Mouse (Mus musculus) ES-CJ7 (cell line): ENCODE data around the gene Fndc5.

Experiments
- DNase-seq: peaks from one replicate; pipeline ENCODE4 v3.0.0; 2011; ENCODE audit warnings: low read depth, low spot score

Gene Fndc5

DNA sequence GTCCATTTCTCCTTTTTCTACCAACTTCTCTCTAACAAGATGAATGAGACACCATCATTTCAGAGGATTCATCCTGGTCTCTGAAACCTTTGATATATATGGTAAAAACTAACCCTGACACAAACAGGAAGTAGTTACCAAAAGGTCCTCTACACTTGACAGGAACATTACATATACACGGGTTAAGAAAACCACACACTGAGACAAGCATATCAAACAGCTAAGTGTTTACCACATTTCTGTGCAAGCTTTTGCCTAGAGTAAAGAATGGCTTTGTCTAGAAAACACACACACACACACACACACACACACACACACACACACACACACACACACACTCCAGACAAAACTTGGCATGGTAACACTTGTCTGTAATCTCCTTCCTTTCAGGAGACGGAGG, 9.6 kb downstream of the Fndc5 start:
- DNase-seq: no peak

- DNase-seq: no peak
Observed at GRCm38 (mm10) chr4:129147552-129148103, 10.8 kb downstream of the Fndc5 start.

DNA sequence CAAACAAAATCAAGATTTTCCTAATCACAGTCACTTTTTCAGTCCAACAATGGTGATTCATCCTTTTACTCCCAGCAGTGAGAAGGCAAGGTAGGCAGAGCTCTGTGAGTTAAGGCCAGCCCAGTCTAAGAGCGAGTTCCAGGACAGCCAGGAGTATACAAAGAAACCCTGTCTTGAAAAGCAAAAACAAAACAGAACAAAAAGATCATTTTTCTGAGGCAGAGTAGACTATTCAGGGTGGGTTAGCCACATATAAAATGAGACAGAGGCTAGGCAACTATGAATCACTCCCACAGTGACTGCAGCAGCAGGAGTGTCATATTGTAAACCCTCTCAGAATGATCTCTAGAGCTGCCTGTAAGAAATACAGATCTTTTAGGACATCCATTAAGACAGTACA, 12.5 kb downstream of the Fndc5 start:
- DNase-seq: no peak

- DNase-seq: no peak
Observed at GRCm38 (mm10) chr4:129151276-129151811, 14.5 kb downstream of the Fndc5 start.

DNA sequence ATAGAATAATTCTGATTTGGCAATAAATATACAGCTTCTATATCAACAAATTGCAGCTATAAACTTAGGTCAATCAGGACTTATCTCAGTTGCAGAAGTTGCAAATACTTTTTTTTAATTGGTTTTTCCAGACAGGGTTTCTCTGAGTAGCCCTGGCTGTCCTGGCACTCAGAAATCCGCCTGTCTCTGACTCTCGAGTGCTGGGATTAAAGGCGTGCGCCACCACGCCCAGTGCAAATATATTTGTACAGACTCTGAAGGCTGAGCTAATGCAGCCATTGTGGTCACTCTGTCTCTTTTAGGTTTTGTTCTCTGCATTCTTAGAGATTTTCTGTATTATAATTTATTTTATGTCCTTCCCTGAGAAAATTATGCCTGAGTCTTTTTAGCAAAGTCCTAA, 20.7 kb downstream of the Fndc5 start:
- DNase-seq: no peak

GRCm38 (mm10) chr4:129158549-129158948, 21.8 kb downstream of the Fndc5 start:
- no peak for DNase-seq

DNA sequence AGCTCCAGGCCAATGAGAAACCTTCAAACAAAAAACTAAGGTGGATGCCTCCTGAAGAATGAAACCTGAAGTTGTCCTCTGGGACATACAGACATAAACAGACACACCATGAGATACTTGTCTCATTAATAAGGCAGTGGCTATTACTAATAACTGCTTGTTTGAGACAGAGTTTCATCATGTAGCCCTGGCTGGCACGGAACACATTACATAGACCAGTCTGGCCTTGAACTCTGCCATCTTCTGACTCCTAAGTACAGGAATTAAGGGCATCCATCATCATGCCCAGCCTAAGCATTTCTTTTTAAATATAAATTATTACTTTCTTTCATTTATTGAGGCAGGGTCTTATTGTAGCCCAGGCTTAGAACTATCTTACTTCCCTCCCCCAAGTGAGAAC, 24.3 kb downstream of the Fndc5 start:
- DNase-seq: no peak

DNA sequence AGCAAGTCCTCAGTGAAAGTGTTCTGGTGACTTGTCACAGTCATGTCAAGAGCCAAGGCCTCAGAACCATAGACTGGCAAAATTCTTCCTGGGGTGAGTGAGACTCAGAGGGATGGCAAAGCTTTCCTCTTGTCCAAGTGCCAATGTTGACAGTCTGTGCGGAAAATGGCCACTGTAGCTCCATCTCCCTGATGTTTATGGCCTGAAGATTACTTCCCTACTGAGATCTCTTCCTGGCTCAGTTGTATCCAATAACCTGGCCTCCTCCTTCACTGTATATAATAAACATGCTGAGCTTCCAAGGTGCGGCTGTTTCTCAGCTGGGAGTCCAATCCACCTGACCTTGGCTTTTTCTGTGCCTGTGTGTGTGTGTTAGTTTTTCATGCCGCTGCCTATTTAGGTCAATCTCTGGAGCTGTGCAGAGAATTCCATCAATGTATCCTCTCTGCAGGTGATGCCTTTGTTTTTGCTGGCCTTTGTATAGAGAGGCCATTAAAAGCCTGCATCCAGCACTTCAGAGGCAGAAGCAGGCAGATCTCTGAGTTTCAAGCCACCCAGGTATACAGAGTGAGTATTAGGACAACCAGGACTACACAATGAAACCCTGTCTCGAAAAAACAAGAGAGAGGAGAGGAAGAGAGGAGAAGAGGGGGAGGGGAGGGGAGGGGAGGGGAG, 24.9 kb downstream of the Fndc5 start:
- DNase-seq: peak; percentile 75

- peak; percentile 55 for DNase-seq
Observed at GRCm38 (mm10) chr4:129172529-129172928, 35.7 kb downstream of the Fndc5 start.

GRCm38 (mm10) chr4:129179560-129179959, 42.8 kb downstream of the Fndc5 start:
- DNase-seq: no peak

DNA sequence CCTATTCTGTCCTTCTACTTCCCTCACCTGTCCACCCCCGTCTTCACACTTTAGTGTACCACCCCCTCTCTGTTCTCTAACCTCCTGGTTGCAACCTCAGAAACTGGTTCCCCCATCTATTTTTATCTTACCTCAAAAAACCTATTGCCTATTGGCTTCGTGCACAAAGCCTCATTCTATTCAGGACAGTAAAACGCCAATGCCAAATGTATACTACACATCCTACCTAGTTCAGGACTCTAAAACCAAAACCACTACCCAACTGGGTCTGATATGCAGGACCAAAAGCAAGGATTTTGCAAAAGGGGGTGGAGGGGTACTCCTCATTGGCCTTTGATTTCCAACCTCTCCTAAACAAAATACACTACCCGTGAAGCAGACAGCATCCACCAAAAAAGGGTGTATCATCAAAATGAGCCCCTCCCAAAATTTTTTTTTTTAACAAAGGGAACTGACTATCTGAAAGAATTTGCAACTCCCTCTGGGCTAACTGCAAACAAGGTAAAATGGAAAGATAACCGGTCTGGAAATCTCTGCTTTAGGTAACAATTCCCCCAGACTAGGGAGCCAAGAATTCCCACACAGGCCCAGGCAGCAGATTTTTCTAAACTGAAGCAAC, 51.4 kb downstream of the Fndc5 start:
- no peak for DNase-seq

DNA sequence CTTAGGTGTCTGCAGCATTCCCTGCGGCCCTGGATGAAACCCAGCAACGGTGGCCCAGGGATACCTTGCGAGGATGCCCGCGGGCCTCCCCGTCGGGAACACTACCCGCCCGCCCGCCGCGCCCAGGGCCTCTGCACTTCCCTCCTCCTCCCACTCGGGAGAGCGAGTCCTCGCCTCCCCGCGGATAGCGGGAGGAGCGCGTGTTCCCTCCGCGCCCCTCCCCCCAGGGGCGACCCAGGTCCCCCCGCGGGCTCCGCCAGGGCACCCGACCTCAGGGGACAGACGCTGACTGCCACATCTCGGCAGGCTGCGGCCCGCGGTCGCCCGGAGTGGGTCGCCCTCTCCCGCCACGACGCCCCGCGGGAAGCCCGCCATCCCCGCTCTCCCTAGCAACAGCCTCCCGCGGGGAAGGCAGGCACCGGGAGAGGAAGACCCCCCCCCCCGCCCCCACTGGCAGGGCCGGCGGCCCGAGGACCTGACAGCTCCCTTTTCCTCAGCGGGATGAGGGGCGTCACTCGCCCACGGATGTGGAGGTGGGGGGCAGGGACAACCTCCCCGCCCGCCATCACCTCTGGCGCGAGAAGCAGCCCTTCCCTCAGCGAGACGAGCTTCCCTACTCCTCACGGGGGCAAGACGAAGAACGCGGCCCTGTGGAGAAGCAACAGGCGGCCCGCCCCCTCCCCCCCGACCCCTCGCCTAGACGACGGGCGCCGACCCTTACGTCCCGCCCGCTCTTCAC, 52.2 kb downstream of the Fndc5 start:
- peak; percentile 57 for DNase-seq

DNA sequence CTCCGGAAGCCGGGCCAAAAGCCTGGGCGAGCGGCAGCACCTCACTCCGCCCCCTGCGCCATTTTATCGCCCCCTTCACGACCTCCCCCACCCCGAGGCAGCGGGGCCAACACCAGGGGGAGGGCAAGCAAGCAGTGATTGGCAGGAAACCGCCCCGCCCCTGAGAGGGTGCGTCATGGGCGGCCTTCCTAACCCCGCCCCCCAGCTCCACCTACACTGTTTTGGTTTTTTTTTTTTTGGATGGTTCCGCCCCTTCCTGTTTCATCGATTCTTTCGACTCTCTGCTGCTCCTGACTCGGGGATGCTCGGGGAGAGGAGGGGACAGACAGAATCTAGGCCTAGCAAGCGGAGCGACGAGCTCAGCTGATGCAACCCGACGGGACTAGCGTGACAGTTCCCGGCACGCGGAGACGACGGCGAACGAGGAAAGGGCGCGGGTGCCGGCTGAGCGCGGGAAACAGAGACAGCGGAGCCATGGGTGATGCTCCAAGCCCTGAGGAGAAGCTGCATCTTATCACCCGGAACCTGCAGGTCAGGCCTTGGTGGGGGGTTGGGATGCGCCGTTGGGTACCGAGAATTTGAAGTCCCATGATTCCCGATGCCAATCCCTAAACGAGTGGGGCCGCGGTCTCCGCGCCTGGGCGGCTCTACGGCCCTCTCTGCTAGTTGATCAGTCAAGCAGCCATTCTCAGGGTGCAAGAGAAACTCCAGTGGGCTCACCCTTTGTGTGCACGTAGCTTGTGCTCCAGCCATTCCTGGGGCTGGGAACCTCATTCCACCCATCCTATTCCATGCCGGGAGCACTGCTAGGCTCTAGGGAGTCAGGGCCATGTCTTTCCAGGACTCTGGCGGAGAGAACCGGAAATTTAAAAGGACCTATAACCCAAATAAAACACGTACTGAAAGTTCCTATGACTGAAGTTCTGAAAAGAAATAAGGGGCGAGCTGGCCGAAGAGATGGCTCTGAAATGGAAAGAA, 53.0 kb downstream of the Fndc5 start, which contains the start of the genes S100pbp and Yars:
TSS of gene S100pbp (minus strand) at position 186 of the 978 bp plus-strand sequence.
TSS of gene Yars (plus strand) at position 219 of the 978 bp plus-strand sequence.
- peak; percentile 99 for DNase-seq

- no peak for DNase-seq
Observed at GRCm38 (mm10) chr4:129190538-129190937, 53.7 kb downstream of the Fndc5 start.

GRCm38 (mm10) chr4:129191691-129192090, 54.9 kb downstream of the Fndc5 start:
- DNase-seq: no peak
